Mouse (Mus musculus): ENCODE measurements around the gene Sp1. TPM values are rescaled to one million over a fixed set of nuclear protein-coding genes. Genes with fewer than 3 reads are reported as not detected.
A peak's percentile ranks its signal among the peaks of the same experiment; 100 is the strongest.

Gene Sp1
- total and polyA plus RNA-seq, 3 experiments, result 16.3 to 92.3 (median 47.2) TPM

- DNase-seq (ENCODE audit: low read depth, low spot score), result no peak
- peaks cover 5 to 33% of the 10 kb centered on the region in 2 experiments for H3K4me1 ChIP-seq (ENCODE audit: control insufficient read depth in 1 of 2, insufficient read depth in 2 of 2, low read length in 2 of 2)
- peaks cover 2% of the 10 kb centered on the region; the same call in 1 of the 2 replicates for H3K79me2 ChIP-seq (ENCODE audit: control insufficient read depth, insufficient read depth, low read length, poor library complexity)
- TF ChIP-seq EP300 (IDR thresholded peaks at IDR 0.05; ENCODE audit: low read depth in 1 of 2, low read length in 2 of 2) (no peak), ZNF384 (IDR thresholded peaks at IDR 0.05; ENCODE audit: low read depth, low read length) (peak; percentile 49)
- H3K9ac ChIP-seq (ENCODE audit: control insufficient read depth, low read depth, low read length, poor library complexity, severe bottlenecking), result peak overlapping the region; percentile 4; the same call in 1 of the 2 replicates
- peaks cover 0 to 26% of the 10 kb centered on the region in 2 experiments; a peak in 2 of 4 replicates for H3K36me3 ChIP-seq (ENCODE audit: control insufficient read depth in 1 of 2, insufficient read depth in 2 of 2, low read length in 2 of 2)
- H3K27me3 ChIP-seq (ENCODE audit: control insufficient read depth in 1 of 2, insufficient read depth in 2 of 2, low read length in 2 of 2), result no peaks in the 10 kb centered on the region
- H3K27ac ChIP-seq (ENCODE audit: control insufficient read depth, low read depth, low read length), result peak overlapping the region; percentile 36; the same call in 1 of the 2 replicates
- H3K4me3 ChIP-seq (ENCODE audit: control insufficient read depth in 1 of 2, insufficient read depth in 1 of 2, low read depth in 2 of 2, low read length in 2 of 2), result no peak overlapping the region
- H3K9me3 ChIP-seq (replicated peaks; ENCODE audit: insufficient read depth, low read length), result no peaks in the 10 kb centered on the region
These were observed 55.6 kb downstream of the Sp1 start for GRCm38 (mm10) chr15:102461430-102462075.

- peak; percentile 83 for DNase-seq (ENCODE audit: low read depth, low spot score)
These were observed 57.7 kb downstream of the Sp1 start for GRCm38 (mm10) chr15:102463666-102464065.

GRCm38 (mm10) chr15:102468675-102469370 lies 62.9 kb downstream of the Sp1 start:
- Histone ChIP-seq H3K4me1 (ENCODE audit: control insufficient read depth in 1 of 2, insufficient read depth in 2 of 2, low read length in 2 of 2) (peaks cover 6 to 9% of the 10 kb centered on the region in 2 experiments; a peak in 2 of 4 replicates), H3K36me3 (ENCODE audit: control insufficient read depth in 1 of 2, insufficient read depth in 2 of 2, low read length in 2 of 2) (peaks cover 13 to 23% of the 10 kb centered on the region in 2 experiments), H3K79me2 (ENCODE audit: control insufficient read depth, insufficient read depth, low read length, poor library complexity) (peaks cover 27% of the 10 kb centered on the region), H3K27ac (ENCODE audit: control insufficient read depth, low read depth, low read length) (no peak overlapping the region), H3K9ac (ENCODE audit: control insufficient read depth, low read depth, low read length, poor library complexity, severe bottlenecking) (no peak overlapping the region), H3K9me3 (replicated peaks; ENCODE audit: insufficient read depth, low read length) (no peaks in the 10 kb centered on the region), H3K4me3 (ENCODE audit: control insufficient read depth in 1 of 2, insufficient read depth in 1 of 2, low read depth in 2 of 2, low read length in 2 of 2) (no peak overlapping the region), H3K27me3 (ENCODE audit: control insufficient read depth in 1 of 2, insufficient read depth in 2 of 2, low read length in 2 of 2) (no peaks in the 10 kb centered on the region)
- TF ChIP-seq CTCF (IDR thresholded peaks at IDR 0.05 in 2 of 3, conservative IDR thresholded peaks at IDR 0.05 in 1 of 3; ENCODE audit: control insufficient read depth in 1 of 3, insufficient read depth in 1 of 3, low read depth in 2 of 3, low read length in 3 of 3, poor library complexity in 1 of 3, severe bottlenecking in 1 of 3), result peak; percentile 25 to 33 (median 26); a peak in 1 of 6 replicates
- TF ChIP-seq TCF12 (IDR thresholded peaks at IDR 0.05; ENCODE audit: low read depth, low read length), result no peak
- no peak for DNase-seq (ENCODE audit: low read depth, low spot score)

More at GRCm38 (mm10) chr15:102463666-102464065, 57.7 kb downstream of the Sp1 start:
- no peak overlapping the region for H3K4me3 ChIP-seq (ENCODE audit: control insufficient read depth in 1 of 2, insufficient read depth in 1 of 2, low read depth in 2 of 2, low read length in 2 of 2)
- no peaks in the 10 kb centered on the region for H3K9me3 ChIP-seq (replicated peaks; ENCODE audit: insufficient read depth, low read length)
- H3K27ac ChIP-seq (ENCODE audit: control insufficient read depth, low read depth, low read length), result no peak overlapping the region
- H3K9ac ChIP-seq (ENCODE audit: control insufficient read depth, low read depth, low read length, poor library complexity, severe bottlenecking), result no peak overlapping the region
- peaks cover 5 to 20% of the 10 kb centered on the region in 2 experiments for H3K4me1 ChIP-seq (ENCODE audit: control insufficient read depth in 1 of 2, insufficient read depth in 2 of 2, low read length in 2 of 2)
- no peaks in the 10 kb centered on the region for H3K27me3 ChIP-seq (ENCODE audit: control insufficient read depth in 1 of 2, insufficient read depth in 2 of 2, low read length in 2 of 2)
- H3K36me3 ChIP-seq (ENCODE audit: control insufficient read depth in 1 of 2, insufficient read depth in 2 of 2, low read length in 2 of 2), result peaks cover 0 to 13% of the 10 kb centered on the region in 2 experiments; a peak in 2 of 4 replicates
- no peak for TF ChIP-seq NELFE (IDR thresholded peaks at IDR 0.05; ENCODE audit: low read depth, low read length)
- TF ChIP-seq HCFC1 (IDR thresholded peaks at IDR 0.05; ENCODE audit: low read depth, low read length), result no peak
- TF ChIP-seq CTCF (IDR thresholded peaks at IDR 0.05 in 2 of 3, conservative IDR thresholded peaks at IDR 0.05 in 1 of 3; ENCODE audit: control insufficient read depth in 1 of 3, insufficient read depth in 1 of 3, low read depth in 2 of 3, low read length in 3 of 3, poor library complexity in 1 of 3, severe bottlenecking in 1 of 3), result peak; percentile 10 to 71 (median 71); a peak in 4 of 6 replicates
- no peak for TF ChIP-seq POLR2A (IDR thresholded peaks at IDR 0.05; ENCODE audit: control insufficient read depth in 1 of 2, insufficient read depth in 1 of 2, low read depth in 1 of 2, low read length in 2 of 2, poor library complexity in 1 of 2)
- TF ChIP-seq ETS1 (IDR thresholded peaks at IDR 0.05; ENCODE audit: low read depth, low read length), result no peak
- TF ChIP-seq TCF12 (IDR thresholded peaks at IDR 0.05; ENCODE audit: low read depth, low read length), result no peak
- no peak for TF ChIP-seq MEF2A (IDR thresholded peaks at IDR 0.05; ENCODE audit: extremely low read depth, insufficient replicate concordance, low read depth, low read length, poor library complexity, severe bottlenecking)
- no peak for TF ChIP-seq CHD1 (IDR thresholded peaks at IDR 0.05; ENCODE audit: low read depth, low read length)
- no peak for TF ChIP-seq MAX (IDR thresholded peaks at IDR 0.05; ENCODE audit: low read length)
- TF ChIP-seq BHLHE40 (IDR thresholded peaks at IDR 0.05; ENCODE audit: borderline replicate concordance, low read depth, low read length), result no peak
- TF ChIP-seq USF2 (IDR thresholded peaks at IDR 0.05; ENCODE audit: borderline replicate concordance in 1 of 2, insufficient read depth in 1 of 2, low read depth in 1 of 2, low read length in 2 of 2), result no peak
- TF ChIP-seq UBTF (IDR thresholded peaks at IDR 0.05; ENCODE audit: borderline replicate concordance, insufficient read depth, low read depth, low read length), result no peak
- peak; percentile 82 for TF ChIP-seq SMC3 (IDR thresholded peaks at IDR 0.05; ENCODE audit: low read depth, low read length)
- no peak for TF ChIP-seq RCOR1 (IDR thresholded peaks at IDR 0.05; ENCODE audit: low read depth, low read length)
- TF ChIP-seq CHD2 (IDR thresholded peaks at IDR 0.05; ENCODE audit: low read length), result no peak
- TF ChIP-seq ELF1 (IDR thresholded peaks at IDR 0.05; ENCODE audit: low read depth, low read length), result no peak
- peak; percentile 73 for TF ChIP-seq ZC3H11A (IDR thresholded peaks at IDR 0.05; ENCODE audit: low read depth, low read length)
- peak; percentile 69 for TF ChIP-seq RAD21 (IDR thresholded peaks at IDR 0.05; ENCODE audit: low read depth, low read length)
- no peak for TF ChIP-seq MYC (IDR thresholded peaks at IDR 0.05; ENCODE audit: low read depth, low read length)
- H3K79me2 ChIP-seq (ENCODE audit: control insufficient read depth, insufficient read depth, low read length, poor library complexity), result peaks cover 2% of the 10 kb centered on the region; the same call in 1 of the 2 replicates
